Mouse (Mus musculus): ENCODE results near the gene Rreb1. TPM values are rescaled to one million over a fixed set of nuclear protein-coding genes. Genes with fewer than 3 reads are reported as not detected.
A peak's percentile ranks its signal among the peaks of the same experiment; 100 is the strongest.

The Rreb1 gene
- total RNA-seq, 4 experiments from 2014 or later, result 21.4 to 34.5 (median 25.8) TPM

DNA sequence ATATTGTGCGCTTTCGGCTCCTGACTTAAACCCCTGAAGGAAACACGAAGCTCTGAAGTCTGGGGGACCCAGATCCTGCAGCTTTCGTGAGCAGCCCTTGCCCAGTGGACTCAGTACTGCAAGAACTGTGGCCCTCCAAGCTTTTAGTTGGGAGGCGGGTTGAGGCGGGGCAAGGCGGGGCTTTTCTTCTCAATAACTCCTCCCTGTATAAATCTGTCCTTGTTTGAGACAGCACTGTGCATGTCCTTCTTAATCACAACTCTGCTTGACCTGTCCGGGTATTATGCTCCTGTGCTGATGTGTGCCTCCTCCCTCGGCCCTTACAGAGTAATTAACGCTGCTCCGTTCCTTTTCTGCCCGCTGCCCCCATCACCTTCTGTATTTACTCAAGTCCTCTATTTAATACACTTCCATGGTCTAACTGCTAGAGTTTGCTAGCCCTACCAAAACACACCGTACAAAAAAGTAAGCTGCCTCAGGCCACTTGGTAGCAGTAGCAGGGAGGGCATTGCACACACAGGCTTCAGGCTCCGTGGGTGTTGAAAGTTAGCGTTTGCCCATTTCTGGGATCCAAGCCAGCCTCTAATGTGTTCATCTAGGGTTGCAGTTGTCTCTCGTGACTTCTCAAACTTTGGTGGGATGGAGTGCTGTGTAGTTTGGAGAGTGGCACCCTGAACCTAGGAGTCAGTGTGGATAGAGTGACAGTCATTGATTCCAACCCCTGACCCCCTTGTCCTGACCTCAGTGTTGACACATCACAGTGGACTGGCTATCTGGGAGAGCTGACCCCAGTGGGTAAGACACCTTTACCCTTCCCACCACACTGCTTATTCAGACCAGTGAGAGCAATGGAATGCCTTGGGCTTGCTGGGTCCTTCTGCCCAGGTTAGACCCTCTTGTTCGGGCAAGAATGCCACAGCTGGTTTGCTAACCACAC is 164.0 kb downstream of the Rreb1 start:
- no peak for DNase-seq (ENCODE audit: low spot score in 2 of 2)

DNA sequence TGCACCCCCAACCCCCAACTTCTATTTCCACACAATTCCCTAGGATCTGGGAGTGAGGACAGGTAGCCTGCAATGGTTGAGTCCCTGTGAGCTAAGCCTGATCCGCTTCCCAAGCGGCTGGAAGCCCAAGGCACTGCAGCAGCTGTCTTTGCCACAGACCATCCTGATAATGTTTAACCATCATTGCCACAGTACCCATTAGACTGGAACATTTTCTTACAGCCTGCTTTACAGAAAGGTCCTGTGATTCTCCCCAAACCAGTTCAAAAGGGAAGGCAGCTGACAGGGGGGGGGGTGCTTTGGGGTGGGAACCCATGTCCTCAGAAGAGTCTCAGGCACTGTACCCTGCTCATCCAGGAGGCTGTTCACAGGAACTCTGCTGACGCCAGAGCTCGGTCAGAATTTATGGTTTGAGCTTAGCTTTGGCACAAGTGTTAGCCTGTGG is 164.7 kb downstream of the Rreb1 start:
- DNase-seq (ENCODE audit: low spot score in 2 of 2), result no peak

DNA sequence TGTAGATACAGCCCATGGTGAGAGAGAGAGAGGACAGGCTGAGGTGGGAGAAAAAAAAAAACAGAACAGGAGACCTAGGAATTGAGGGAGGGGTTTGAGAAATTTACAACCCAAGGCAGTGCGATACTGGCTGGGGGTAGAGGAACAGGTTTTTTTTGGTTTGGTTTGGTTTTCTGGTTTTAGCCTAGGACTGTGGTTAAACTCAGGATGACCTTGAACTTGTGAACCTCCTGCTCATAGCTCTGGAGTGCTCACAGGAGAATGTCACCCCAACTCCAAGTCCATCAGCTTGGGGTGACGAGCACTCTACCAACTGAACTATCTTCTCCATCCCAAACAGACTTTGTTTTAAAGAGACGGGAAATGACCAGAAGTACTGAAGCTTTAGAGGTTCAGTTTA is 165.3 kb downstream of the Rreb1 start:
- DNase-seq (ENCODE audit: low spot score in 2 of 2), result no peak

DNA sequence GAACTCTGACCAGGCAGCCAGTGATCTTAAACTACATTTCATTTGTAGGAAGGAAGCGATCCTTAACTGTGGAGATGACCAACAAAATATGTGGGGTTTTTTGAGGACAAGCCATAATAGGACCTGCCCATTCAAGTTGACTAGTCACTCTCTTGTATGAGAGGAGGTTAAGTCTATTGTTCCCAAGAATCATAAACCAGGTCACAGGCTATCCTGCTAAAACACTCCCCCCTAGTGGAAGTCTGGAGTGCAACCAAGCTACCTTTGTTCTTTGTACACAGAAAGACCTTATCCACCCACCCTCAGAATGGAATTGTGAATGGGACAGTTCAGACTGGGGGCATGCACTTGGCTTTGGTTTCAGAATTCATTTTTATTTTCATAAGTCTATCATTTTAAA is 166.1 kb downstream of the Rreb1 start:
- no peak for DNase-seq (ENCODE audit: low spot score in 2 of 2)

GRCm38 (mm10) chr13:37945392-37945791 is 167.2 kb downstream of the Rreb1 start:
- no peak for DNase-seq (ENCODE audit: low spot score in 2 of 2)

DNA sequence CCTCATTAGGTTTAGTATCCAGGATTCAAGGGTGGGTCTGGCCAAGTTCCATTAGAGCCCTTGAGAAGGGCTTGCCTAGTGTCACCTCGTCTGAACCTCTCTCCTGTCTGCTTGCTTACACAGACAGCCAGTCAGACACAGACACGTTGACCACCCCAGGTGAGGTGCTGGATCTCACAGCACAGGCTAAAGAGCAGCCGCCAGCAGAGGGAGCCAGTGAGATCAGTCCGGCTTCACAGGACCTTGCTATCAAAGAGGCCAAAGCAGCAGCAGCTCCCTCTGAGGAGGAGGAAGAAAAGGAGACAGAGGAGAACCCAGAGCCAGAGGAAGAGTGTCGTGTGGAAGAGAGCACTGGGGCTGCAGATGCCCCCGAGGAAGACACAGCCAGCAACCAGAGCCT is 168.5 kb downstream of the Rreb1 start:
- DNase-seq (ENCODE audit: low spot score in 2 of 2), result peak; percentile 68 to 74

- DNase-seq (ENCODE audit: low spot score in 2 of 2), result no peak
Observed at GRCm38 (mm10) chr13:37952981-37953380, 174.8 kb downstream of the Rreb1 start.

DNA sequence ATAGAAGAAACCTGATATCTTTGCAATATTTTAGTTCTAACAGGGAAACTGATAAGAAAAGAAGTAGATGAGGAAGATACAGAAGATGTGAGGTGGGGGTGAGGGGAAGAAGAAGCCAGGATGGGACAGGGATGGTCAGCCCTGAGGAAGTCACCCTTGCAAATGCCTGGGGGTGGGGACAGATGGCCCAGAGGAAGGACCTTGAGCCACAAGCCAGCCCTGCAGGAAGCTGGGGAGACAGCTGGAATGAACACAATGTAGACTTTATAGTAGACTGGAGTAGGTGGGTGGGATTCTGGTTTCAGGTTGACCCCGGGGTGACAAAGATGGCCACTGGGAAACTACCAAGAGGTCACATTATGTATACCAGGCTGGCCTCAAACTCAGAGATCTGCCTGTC is 176.1 kb downstream of the Rreb1 start:
- DNase-seq (ENCODE audit: low spot score in 2 of 2), result no peak

DNA sequence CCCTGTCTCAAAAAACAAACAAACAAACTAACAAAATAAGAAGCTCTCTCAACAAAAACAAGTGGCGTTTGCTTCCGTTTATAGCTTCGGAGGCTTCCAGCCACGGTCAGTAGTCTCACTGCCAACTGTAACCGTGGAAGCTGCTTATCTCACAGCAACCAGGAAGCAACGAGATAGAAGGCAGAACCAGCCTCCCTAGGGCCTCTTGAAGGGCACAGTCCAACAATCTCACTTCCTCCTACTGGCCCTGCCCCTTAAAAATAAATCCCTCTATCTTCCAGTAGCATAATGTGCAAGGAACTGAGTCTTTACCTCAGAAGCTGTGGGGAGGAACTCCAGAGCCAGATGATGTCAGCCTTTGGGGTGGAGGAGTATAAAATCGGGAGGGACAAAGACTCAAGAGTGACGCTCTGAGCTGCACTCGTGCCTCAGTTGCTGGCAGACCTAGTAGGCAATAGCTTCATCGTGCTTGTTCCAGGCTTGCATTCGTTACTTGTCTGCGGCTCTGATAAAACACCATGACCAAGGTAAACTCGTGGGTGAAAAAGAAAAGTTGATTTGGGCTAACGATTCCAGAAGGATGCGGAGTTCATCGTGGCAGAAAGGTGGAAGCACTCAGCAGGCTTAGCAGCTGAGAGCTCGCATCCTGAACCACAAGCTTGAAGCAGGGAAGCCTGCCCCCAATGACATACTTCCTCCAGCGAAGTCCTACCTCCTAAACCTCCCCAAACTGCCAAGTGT is 180.5 kb downstream of the Rreb1 start:
- DNase-seq (ENCODE audit: low spot score in 2 of 2), result no peak

GRCm38 (mm10) chr13:37959239-37959907 is 181.2 kb downstream of the Rreb1 start:
- peak in 1 of 2 experiments; percentile 50 for DNase-seq (ENCODE audit: low spot score in 2 of 2)

- no peak for DNase-seq (ENCODE audit: low spot score in 2 of 2)
Observed at GRCm38 (mm10) chr13:37959936-37960335, 181.7 kb downstream of the Rreb1 start.

DNA sequence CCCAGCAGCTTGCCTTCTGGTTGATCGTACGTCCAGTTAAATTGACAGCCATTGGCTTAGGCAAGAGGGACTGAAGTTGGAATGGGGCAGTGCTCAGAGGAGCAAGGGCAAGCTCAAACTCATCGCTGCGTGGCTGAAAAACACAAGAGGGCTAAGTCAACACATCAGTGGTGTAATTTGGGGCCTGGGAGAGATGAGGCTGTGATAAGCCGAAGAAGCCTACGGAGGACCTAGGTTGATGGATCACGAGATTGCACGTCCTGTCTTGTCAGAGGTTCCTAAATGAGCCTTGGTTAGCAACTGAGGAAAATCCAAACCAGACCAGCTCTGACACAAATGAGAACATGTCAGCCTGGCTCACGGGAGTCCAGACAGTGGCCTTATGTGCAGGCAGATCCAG is 184.3 kb downstream of the Rreb1 start:
- no peak for DNase-seq (ENCODE audit: low spot score in 2 of 2)

DNA sequence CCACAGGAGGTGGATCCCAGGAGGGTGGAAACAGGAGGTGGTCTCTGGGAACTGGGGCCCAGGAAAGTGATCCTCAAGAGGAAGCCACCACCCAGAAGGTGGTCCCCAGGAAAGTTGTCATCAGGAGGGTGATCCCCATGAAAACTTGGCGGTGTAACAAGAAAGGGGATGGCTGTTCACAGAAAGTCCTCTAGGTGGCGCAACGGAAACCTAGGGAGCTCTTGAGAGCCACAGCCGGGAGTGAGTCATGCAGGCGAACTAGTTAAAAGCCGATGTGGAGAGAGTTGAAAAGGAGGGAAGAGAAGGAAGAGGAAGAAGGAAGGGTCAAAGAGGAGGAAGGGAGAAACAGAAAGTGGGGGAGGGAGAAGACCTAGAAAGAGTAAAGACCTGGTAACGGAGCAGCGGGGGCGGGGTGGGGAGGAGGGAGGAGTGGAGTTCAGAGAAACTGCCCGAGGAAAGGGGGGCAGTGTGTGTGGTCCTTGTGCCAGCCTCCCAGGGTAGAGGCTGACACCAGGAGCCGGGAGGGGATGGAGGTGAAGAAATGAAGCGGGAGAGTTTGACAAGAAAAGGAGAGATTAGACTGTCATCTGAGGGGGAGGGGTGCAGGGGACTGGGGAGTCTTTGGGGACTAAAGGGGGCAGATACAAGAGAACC is 185.3 kb downstream of the Rreb1 start:
- peak; percentile 59 to 69 for DNase-seq (ENCODE audit: low spot score in 2 of 2)

DNA sequence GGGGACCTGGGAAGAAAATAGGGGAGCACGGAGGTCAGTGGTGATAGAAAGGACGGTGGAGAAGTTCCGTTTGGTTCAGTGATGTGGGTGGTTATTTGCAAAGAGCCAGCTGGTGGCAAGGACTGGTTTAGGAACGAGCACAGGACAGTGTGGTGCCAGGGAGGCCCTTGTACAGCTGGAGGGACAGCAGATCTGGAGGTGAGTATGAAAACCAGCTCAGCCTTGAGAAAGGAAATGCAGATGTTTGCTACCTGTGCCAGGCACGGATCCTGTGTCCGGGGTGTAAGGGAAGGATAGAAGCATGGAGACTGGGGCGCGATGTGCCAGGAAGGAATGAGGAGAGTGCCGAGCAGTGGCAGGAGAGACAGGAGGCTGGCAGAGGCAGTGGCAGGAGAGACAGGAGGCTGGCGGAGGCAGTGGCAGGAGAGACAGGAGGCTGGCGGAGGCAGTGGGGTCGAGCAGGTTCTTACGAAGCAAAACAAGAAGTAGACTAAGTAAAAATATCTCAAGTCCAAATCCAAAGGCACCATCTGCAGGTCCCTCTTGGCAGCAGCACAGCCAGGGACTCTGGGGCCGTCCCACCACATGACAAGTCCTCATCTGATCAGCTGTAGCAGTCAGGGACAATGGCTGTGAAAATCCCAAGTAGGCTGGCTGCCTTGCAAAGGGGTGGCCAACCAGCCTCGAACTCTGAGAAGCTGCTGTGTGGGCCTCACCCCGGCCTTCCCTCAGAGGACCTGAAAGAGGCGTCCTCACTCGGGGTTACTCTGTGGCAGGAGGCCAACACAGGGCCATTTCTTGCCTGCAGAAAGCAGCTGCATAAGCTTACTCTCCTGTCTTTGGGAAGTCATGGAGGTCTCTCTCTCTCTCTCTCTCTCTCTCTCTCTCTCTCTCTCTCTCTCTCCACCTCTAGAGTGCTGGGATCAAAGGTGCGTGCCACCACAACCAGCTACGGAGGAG is 186.2 kb downstream of the Rreb1 start:
- DNase-seq (ENCODE audit: low spot score in 2 of 2), result no peak

- DNase-seq (ENCODE audit: low spot score in 2 of 2), result no peak
Observed at GRCm38 (mm10) chr13:37965126-37965914, 187.1 kb downstream of the Rreb1 start.

DNA sequence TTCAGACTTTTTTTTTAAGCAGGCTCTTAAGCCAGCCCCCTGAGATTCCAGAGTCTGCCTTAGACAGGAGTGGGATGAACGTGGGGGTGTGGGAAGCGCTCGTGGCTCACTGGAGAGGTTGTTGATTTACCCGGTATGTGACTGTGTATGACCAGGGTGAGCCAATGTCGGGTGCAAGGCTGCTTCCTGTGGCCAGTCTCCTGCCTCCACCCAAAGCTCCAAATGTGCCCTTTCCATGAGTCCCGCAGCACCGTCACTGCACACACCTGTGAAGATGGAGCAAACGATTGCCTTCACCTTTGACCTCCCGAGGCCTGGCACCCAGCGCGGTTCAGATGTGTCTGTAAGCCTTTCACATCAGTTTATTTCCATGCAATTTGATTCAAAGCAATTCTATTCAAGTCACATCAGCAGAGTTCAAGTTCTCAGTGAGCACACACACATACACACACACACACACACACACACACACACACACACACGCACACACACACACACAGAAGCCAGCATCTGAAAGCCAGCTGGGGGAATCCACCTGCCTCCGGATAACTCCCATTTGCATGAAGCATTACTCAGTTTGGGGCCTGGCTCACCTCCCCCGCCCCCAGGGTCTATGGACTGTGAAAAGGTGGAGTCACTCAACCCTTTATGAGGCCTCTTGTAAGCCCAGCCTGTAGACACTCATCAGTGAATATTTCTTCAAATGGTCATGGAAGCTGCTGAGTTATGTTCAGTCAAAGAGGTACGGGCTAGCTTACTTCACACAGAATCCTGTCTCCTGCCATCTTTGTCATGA is 188.3 kb downstream of the Rreb1 start:
- DNase-seq (ENCODE audit: low spot score in 2 of 2), result no peak

- no peak for DNase-seq (ENCODE audit: low spot score in 2 of 2)
Observed at GRCm38 (mm10) chr13:37967052-37967437, 188.8 kb downstream of the Rreb1 start.

DNA sequence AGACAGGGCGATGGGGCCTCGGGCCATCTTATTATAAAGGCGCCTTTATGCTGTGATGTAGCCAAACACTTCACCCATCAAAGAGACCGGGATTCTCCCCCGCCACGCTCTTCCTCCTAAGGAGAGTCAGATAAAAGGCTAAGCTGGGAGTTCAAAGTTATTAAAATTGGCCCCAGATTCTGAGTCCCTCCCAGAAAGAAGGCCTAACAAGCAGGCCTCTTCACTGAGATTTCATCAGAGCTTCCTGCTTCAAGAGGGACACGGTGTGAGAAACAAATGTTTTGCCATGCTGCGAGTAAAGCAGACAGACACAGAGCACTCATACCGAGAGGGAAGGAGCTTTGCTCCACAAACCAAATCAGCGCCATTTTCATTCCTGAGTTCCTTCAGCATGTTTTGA is 189.4 kb downstream of the Rreb1 start:
- no peak for DNase-seq (ENCODE audit: low spot score in 2 of 2)

DNA sequence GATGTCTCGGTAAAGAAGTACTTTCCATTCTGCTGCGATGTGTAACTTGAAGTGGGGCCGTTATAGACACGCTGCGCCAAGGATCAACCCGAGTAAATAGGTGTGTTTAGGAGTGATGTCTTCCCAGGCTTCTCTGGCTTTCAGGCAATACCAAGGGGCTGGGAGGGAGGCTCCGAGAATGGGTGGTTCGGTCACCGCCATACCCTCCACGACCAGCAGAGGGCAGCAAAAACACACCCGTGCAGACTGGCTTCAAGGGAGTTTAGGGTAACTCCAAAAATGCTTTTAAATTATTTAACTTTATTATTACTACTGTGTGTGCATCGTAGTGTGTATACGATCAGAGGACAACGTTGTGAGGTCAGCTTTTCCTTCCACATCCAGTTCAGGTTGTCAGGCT is 191.1 kb downstream of the Rreb1 start:
- peak; percentile 65 to 74 for DNase-seq (ENCODE audit: low spot score in 2 of 2)
